ENCODE assay signal across 11 mouse cellular contexts in the genomic region with DNA sequence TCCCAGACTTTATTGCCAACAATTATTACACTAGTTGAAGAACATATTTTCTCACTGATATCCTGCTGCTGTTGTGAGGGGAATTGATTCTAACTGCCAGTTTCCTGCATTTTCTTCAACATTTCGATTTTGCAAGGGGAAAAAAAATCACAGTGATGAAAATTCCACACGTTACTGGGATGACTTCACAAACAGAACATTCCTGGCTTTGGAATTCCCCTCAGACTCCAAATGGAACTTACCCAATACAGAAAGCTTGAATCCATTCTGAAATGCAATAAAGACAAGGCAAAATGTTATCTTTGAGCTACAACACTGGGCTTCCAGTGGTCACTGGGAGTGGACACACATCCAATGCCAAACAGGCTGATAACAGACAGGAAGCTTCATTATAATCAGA.
DNase-seq lines count a peak whose midpoint lies in the region.
"Had no signal": no experiment of that assay in that cellular context is flagged by ENCODE, and none has a peak within 500 bp of the region (broad histone marks: within the 10 kb centered on the region; RNA-seq: fewer than 3 reads in every experiment).

No protein-coding gene starts in this region.

- peak; percentile 2 for DNase-seq in adrenal gland, adult 2 months
- no peak for DNase-seq in adrenal gland, postnatal 4 days (ENCODE audit: low spot score in 2 of 2)
- DNase-seq in kidney, postnatal 14 days: peak; percentile 12
- no peak for DNase-seq in kidney, adult 18-20 months
- DNase-seq in heart, adult 8-10 months (ENCODE audit: low spot score): peak; percentile 79
- DNase-seq in lung, postnatal 14 days: peak; percentile 1
- DNase-seq in right cerebral cortex, adult 18-20 months: no peak
- DNase-seq in layer of hippocampus, postnatal 10 days (ENCODE audit: low spot score in 2 of 2): no peak
- DNase-seq: cerebellum, postnatal 14 days; kidney, postnatal 10 days; right cerebral cortex, postnatal 4 days had no signal

Comparison
In these comparisons a context has a peak if more than half of its experiments do, and no peak if none do; other contexts are left out.
1. DNase-seq: peak in adrenal gland, adult 2 months (single experiment), kidney, postnatal 14 days (single experiment), heart, adult 8-10 months (single experiment) and lung, postnatal 14 days (single experiment); none in adrenal gland, postnatal 4 days (0 of 2), kidney, adult 18-20 months (single experiment), right cerebral cortex, adult 18-20 months (single experiment) and layer of hippocampus, postnatal 10 days (0 of 2).